Mouse (Mus musculus) heart, embryonic 11.5 days (tissue): ENCODE results near the gene Ift43. TPM values are rescaled to one million over a fixed set of nuclear protein-coding genes. Genes with fewer than 3 reads are reported as not detected.

Experiments used
- ATAC-seq: fragments of 200-750 bp; cut with Nextera tagmentation; replicated peaks from 2 replicates; pipeline ENCODE4 v1.8.0; 2017; ENCODE audit warnings: moderate library complexity; ENCODE audit not compliant: insufficient number of reproducible peaks, low FRiP score, low TSS enrichment
- H3K27ac ChIP-seq: fragments of 300-500 bp; sonication (generic); 2 replicates; pipeline ENCODE4 v1.5.1; 2014; ENCODE audit warnings: mild to moderate bottlenecking, low read depth, low read length
- H3K27me3 ChIP-seq: fragments of 300-500 bp; sonication (generic); 2 replicates; pipeline ENCODE4 v1.6.1; 2014; ENCODE audit warnings: mild to moderate bottlenecking, low read length, mixed read lengths; ENCODE audit not compliant: control insufficient read depth, insufficient read depth
- H3K36me3 ChIP-seq: fragments of 300-500 bp; sonication (generic); 2 replicates; pipeline ENCODE4 v1.6.1; 2014; ENCODE audit warnings: mild to moderate bottlenecking, low read length, moderate library complexity, mixed read lengths; ENCODE audit not compliant: control insufficient read depth, insufficient read depth
- H3K4me1 ChIP-seq: fragments of 300-500 bp; sonication (generic); 2 replicates; pipeline ENCODE4 v1.6.1; 2014; ENCODE audit warnings: low read length; ENCODE audit not compliant: control insufficient read depth, insufficient read depth
- H3K4me2 ChIP-seq: fragments of 300-500 bp; sonication (generic); 2 replicates; pipeline ENCODE4 v1.6.1; 2014; ENCODE audit warnings: mild to moderate bottlenecking, moderate library complexity
- H3K4me3 ChIP-seq: fragments of 300-500 bp; sonication (generic); 2 replicates; pipeline ENCODE4 v1.5.1; 2014; ENCODE audit warnings: low read depth, low read length
- H3K9ac ChIP-seq: fragments of 300-500 bp; sonication (generic); 2 replicates; pipeline ENCODE4 v1.6.1; 2014; ENCODE audit warnings: mild to moderate bottlenecking, low read depth, low read length, moderate library complexity
- H3K9me3 ChIP-seq: fragments of 300-500 bp; sonication (generic); replicated peaks from 2 replicates; pipeline ENCODE4 v1.6.1; 2016; ENCODE audit warnings: low read length; ENCODE audit not compliant: control insufficient read depth
- WGBS: fragments of 180-500 bp; shearing (Covaris S2); extraction: QIAGEN DNeasy Blood & Tissue Kit; methylation state at CpG from one replicate; pipeline ENCODE4 v1.1.7; 2014; ENCODE audit not compliant: insufficient replicate concordance; 5-methylcytosine and 5-hydroxymethylcytosine counted together
- polyA plus RNA-seq: library from polyadenylated mRNA; unstranded; fragments of >200 nt; fragmentation: Nextera tagmentation; extraction: Ambion mirVana; gene quantifications from 2 replicates; pipeline ENCODE4 v1.2.1, GENCODE M21; 2014

Gene Ift43
- polyA plus RNA-seq, 1 experiment from 2014 or later: 113 TPM

GRCm38 (mm10) chr12:86074681-86075080 is 7.7 kb upstream of the Ift43 start:
- no peak overlapping the region for H3K27ac ChIP-seq
- H3K9ac ChIP-seq: no peak overlapping the region
- no peak overlapping the region for H3K4me2 ChIP-seq
- WGBS: 79% methylated on average over 12 of the region's 12 CpGs
- H3K4me1 ChIP-seq: peaks cover 15% of the 10 kb centered on the region
- no peaks in the 10 kb centered on the region for H3K36me3 ChIP-seq
- H3K27me3 ChIP-seq: peaks cover 2% of the 10 kb centered on the region; the same call in 1 of the 2 replicates
- H3K4me3 ChIP-seq: no peak overlapping the region
- ATAC-seq: no peak
- H3K9me3 ChIP-seq: no peaks in the 10 kb centered on the region

GRCm38 (mm10) chr12:86075358-86075757 is 7.0 kb upstream of the Ift43 start:
- no peak for ATAC-seq
- peaks cover 15% of the 10 kb centered on the region for H3K4me1 ChIP-seq
- H3K27ac ChIP-seq: no peak overlapping the region
- H3K9me3 ChIP-seq: no peaks in the 10 kb centered on the region
- H3K27me3 ChIP-seq: peaks cover 2% of the 10 kb centered on the region; the same call in 1 of the 2 replicates
- no peak overlapping the region for H3K4me3 ChIP-seq
- H3K9ac ChIP-seq: no peak overlapping the region
- H3K4me2 ChIP-seq: no peak overlapping the region
- 88% methylated on average over 7 of the region's 7 CpGs for WGBS
- H3K36me3 ChIP-seq: no peaks in the 10 kb centered on the region

GRCm38 (mm10) chr12:86076321-86076901 is 5.9 kb upstream of the Ift43 start:
- Histone ChIP-seq H3K27me3 (peaks cover 2% of the 10 kb centered on the region; the same call in 1 of the 2 replicates), H3K27ac (no peak overlapping the region), H3K4me1 (peaks cover 15% of the 10 kb centered on the region), H3K36me3 (no peaks in the 10 kb centered on the region), H3K9ac (peak overlapping the region; percentile 12; the same call in 1 of the 2 replicates), H3K4me3 (peak overlapping the region; percentile 60), H3K4me2 (peak overlapping the region; percentile 88), H3K9me3 (no peaks in the 10 kb centered on the region)
- ATAC-seq: no peak
- WGBS: 13% methylated on average over 13 of the region's 13 CpGs

- H3K27me3 ChIP-seq: peaks cover 2% of the 10 kb centered on the region; the same call in 1 of the 2 replicates
- 33% methylated on average over 8 of the region's 8 CpGs for WGBS
- H3K4me1 ChIP-seq: peaks cover 15% of the 10 kb centered on the region
- no peaks in the 10 kb centered on the region for H3K9me3 ChIP-seq
- peak overlapping the region; percentile 60 for H3K4me3 ChIP-seq
- ATAC-seq: no peak
- H3K9ac ChIP-seq: peak overlapping the region; percentile 84
- H3K27ac ChIP-seq: 0 out of 2 replicates have a peak overlapping the region, but pooled peaks have one; percentile 22
- peak overlapping the region; percentile 88 for H3K4me2 ChIP-seq
- no peaks in the 10 kb centered on the region for H3K36me3 ChIP-seq
These were observed 5.0 kb upstream of the Ift43 start for GRCm38 (mm10) chr12:86077322-86077721.

GRCm38 (mm10) chr12:86077736-86078135 is 4.6 kb upstream of the Ift43 start:
- H3K4me1 ChIP-seq: peaks cover 15% of the 10 kb centered on the region
- peak overlapping the region; percentile 84 for H3K9ac ChIP-seq
- no peaks in the 10 kb centered on the region for H3K36me3 ChIP-seq
- no peaks in the 10 kb centered on the region for H3K9me3 ChIP-seq
- peak overlapping the region; percentile 88 for H3K4me2 ChIP-seq
- 30% methylated on average over 11 of the region's 11 CpGs for WGBS
- peak overlapping the region; percentile 60 for H3K4me3 ChIP-seq
- H3K27me3 ChIP-seq: peaks cover 2% of the 10 kb centered on the region; the same call in 1 of the 2 replicates
- H3K27ac ChIP-seq: peak overlapping the region; percentile 22; the same call in 1 of the 2 replicates
- no peak for ATAC-seq

GRCm38 (mm10) chr12:86078176-86078552 is 4.2 kb upstream of the Ift43 start:
- Histone ChIP-seq H3K9me3 (no peaks in the 10 kb centered on the region), H3K4me3 (peak overlapping the region; percentile 60), H3K27me3 (peaks cover 2% of the 10 kb centered on the region; the same call in 1 of the 2 replicates), H3K36me3 (no peaks in the 10 kb centered on the region), H3K27ac (peak overlapping the region; percentile 78), H3K4me1 (peaks cover 18% of the 10 kb centered on the region), H3K9ac (peak overlapping the region; percentile 84), H3K4me2 (peak overlapping the region; percentile 88)
- 20% methylated on average over 9 of the region's 9 CpGs for WGBS
- ATAC-seq: no peak

GRCm38 (mm10) chr12:86078553-86079201 is 3.7 kb upstream of the Ift43 start, which contains the start of gene Tgfb3:
Gene Tgfb3 (minus strand): TSS chr12:86079041.
- peak within 1 kb of the TSS; percentile 60 for H3K4me3 ChIP-seq
- peak within 1 kb of the TSS; percentile 78 for H3K27ac ChIP-seq
- peaks cover 20% of the 10 kb centered on the region for H3K4me1 ChIP-seq

GRCm38 (mm10) chr12:86079202-86079667 is 3.1 kb upstream of the Ift43 start:
- Histone ChIP-seq H3K36me3 (no peaks in the 10 kb centered on the region), H3K9me3 (no peaks in the 10 kb centered on the region), H3K9ac (peak overlapping the region; percentile 84), H3K4me3 (peak overlapping the region; percentile 60), H3K4me1 (peaks cover 20% of the 10 kb centered on the region), H3K27ac (peak overlapping the region; percentile 78), H3K27me3 (peaks cover 2% of the 10 kb centered on the region; the same call in 1 of the 2 replicates), H3K4me2 (peak overlapping the region; percentile 88)
- under 1% methylated on average over 31 of the region's 31 CpGs for WGBS
- peak; percentile 61; the same call in 1 of the 2 replicates for ATAC-seq

More at GRCm38 (mm10) chr12:86078553-86079201, 3.7 kb upstream of the Ift43 start, which contains the start of gene Tgfb3:
- H3K4me2 ChIP-seq: peak within 1 kb of the TSS; percentile 88
- WGBS: under 1% methylated on average over 25 of the region's 25 CpGs
- peak within 1 kb of the TSS; percentile 84 for H3K9ac ChIP-seq
- ATAC-seq: peak; percentile 64; the same call in 1 of the 2 replicates
- peaks cover 2% of the 10 kb centered on the region; the same call in 1 of the 2 replicates for H3K27me3 ChIP-seq
- H3K9me3 ChIP-seq: no peaks in the 10 kb centered on the region
- no peaks in the 10 kb centered on the region for H3K36me3 ChIP-seq
